Mouse (Mus musculus) liver, embryonic 16.5 days (tissue): ENCODE results near the gene Serpinb2. TPM values are rescaled to one million over a fixed set of nuclear protein-coding genes. Genes with fewer than 3 reads are reported as not detected.

Experiments used
- ATAC-seq: fragments of 200-750 bp; cut with Nextera tagmentation; 2 replicates; pipeline ENCODE4 v1.8.0; 2017; ENCODE audit warnings: low read depth, mild to moderate bottlenecking, moderate number of reproducible peaks, moderate library complexity
- H3K27ac ChIP-seq: fragments of 300-500 bp; sonication (generic); 2 replicates; pipeline ENCODE4 v1.5.1; 2014; ENCODE audit warnings: mild to moderate bottlenecking, low read length
- H3K27me3 ChIP-seq: fragments of 300-500 bp; sonication (generic); 2 replicates; pipeline ENCODE4 v1.6.1; 2014; ENCODE audit warnings: low read depth, low read length, mixed read lengths; ENCODE audit not compliant: control insufficient read depth, insufficient read depth
- H3K36me3 ChIP-seq: fragments of 300-500 bp; sonication (generic); 2 replicates; pipeline ENCODE4 v1.6.1; 2014; ENCODE audit warnings: mild to moderate bottlenecking; ENCODE audit not compliant: control insufficient read depth, insufficient read depth
- H3K4me1 ChIP-seq: fragments of 300-500 bp; sonication (generic); 2 replicates; pipeline ENCODE4 v1.6.1; 2014; ENCODE audit warnings: low read depth, low read length, mixed read lengths; ENCODE audit not compliant: control insufficient read depth
- H3K4me2 ChIP-seq: fragments of 300-500 bp; sonication (generic); 2 replicates; pipeline ENCODE4 v1.6.1; 2014; ENCODE audit warnings: low read depth, low read length, mixed read lengths
- H3K4me3 ChIP-seq: fragments of 300-500 bp; sonication (generic); 2 replicates; pipeline ENCODE4 v1.5.1; 2014; ENCODE audit warnings: low read depth, mild to moderate bottlenecking, low read length
- H3K9ac ChIP-seq: fragments of 300-500 bp; sonication (generic); 2 replicates; pipeline ENCODE4 v1.6.1; 2014; ENCODE audit warnings: low read depth, low read length
- H3K9me3 ChIP-seq: fragments of 300-500 bp; sonication (generic); replicated peaks from 2 replicates; pipeline ENCODE4 v1.6.1; 2016; ENCODE audit warnings: low read length; ENCODE audit not compliant: control insufficient read depth
- WGBS: fragments of 180-500 bp; shearing (Covaris S2); extraction: QIAGEN DNeasy Blood & Tissue Kit; methylation state at CpG from one replicate; pipeline ENCODE4 v1.1.7; 2014; ENCODE audit not compliant: insufficient replicate concordance; 5-methylcytosine and 5-hydroxymethylcytosine counted together
- polyA plus RNA-seq: library from polyadenylated mRNA; unstranded; fragments of >200 nt; fragmentation: Nextera tagmentation; extraction: Ambion mirVana; gene quantifications from 2 replicates; pipeline ENCODE4 v1.2.1, GENCODE M21; 2015

The Serpinb2 gene
- polyA plus RNA-seq, 1 experiment from 2014 or later = 2.1 TPM

DNA sequence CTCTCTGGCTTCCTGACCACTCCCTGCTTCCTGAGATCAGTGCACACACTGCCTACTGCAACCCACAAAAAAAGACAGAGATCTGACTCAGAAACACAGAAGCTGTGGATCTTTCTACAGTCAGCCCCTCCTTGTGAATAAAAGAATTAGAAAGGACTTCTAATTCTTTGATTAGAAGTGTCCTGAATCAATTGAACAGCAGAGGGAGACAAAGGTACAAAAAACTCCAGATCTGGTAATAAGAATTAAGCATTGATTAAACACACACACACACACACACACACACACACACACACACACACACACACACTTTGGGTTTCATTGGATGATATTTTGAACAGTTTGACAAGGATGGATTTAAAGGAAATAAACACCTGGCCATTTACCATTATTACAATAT is 54.4 kb downstream of the Serpinb2 start:
- Histone ChIP-seq H3K4me3 (no peak overlapping the region), H3K9ac (no peak overlapping the region), H3K36me3 (no peaks in the 10 kb centered on the region), H3K9me3 (no peaks in the 10 kb centered on the region), H3K27me3 (no peaks in the 10 kb centered on the region), H3K4me1 (no peaks in the 10 kb centered on the region), H3K27ac (no peak overlapping the region), H3K4me2 (no peak overlapping the region)
- ATAC-seq = no peak

DNA sequence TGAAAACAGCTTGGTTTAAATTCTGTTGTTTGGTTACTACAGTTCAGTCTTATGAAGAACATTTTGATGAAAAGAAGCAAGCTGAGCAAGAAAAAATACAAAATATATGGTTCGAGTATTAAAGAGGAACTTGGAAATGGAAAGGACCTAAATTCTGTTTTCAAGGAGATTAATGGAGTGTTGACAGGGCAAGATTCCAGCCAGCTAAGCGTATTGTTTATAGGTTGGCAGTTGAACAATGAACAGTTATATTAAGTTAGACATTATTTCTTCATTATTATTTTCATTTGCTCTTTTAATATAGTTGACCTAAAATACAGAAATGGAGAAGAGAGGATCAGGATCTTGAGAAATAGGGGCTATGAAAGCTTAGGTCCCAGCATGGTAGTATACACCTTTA is 64.9 kb downstream of the Serpinb2 start:
- 39% methylated on average over 2 of the region's 2 CpGs for WGBS
- Histone ChIP-seq H3K27ac (no peak overlapping the region), H3K4me2 (no peak overlapping the region), H3K4me3 (no peak overlapping the region), H3K36me3 (no peaks in the 10 kb centered on the region), H3K9me3 (no peaks in the 10 kb centered on the region), H3K9ac (no peak overlapping the region), H3K4me1 (no peaks in the 10 kb centered on the region), H3K27me3 (no peaks in the 10 kb centered on the region)
- ATAC-seq = no peak

DNA sequence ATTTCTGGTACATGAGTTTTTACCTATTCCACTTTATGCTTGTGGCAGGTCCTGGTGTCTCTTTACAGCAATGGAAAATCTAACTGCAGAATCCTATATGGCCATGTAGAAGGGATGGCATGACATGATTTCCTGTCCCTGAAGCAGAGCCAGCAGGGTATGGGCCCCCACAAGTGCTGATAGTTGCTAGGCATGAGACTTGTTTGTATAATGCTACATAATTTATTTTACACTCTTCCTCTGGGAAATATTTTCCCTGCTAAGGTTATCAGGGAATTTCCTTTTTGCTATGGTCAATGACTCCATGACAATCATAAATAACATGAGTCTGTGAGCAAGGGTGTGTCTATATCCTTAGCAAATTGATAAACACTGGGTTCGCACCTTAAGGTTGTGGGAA is 66.3 kb downstream of the Serpinb2 start:
- no peak overlapping the region for H3K4me2 ChIP-seq
- no peaks in the 10 kb centered on the region for H3K36me3 ChIP-seq
- H3K4me1 ChIP-seq = no peaks in the 10 kb centered on the region
- no peak overlapping the region for H3K4me3 ChIP-seq
- no peak for ATAC-seq
- no peaks in the 10 kb centered on the region for H3K9me3 ChIP-seq
- H3K27ac ChIP-seq = no peak overlapping the region
- WGBS = 48% methylated on average over 1 of the region's 1 CpGs
- H3K27me3 ChIP-seq = no peaks in the 10 kb centered on the region
- H3K9ac ChIP-seq = no peak overlapping the region

DNA sequence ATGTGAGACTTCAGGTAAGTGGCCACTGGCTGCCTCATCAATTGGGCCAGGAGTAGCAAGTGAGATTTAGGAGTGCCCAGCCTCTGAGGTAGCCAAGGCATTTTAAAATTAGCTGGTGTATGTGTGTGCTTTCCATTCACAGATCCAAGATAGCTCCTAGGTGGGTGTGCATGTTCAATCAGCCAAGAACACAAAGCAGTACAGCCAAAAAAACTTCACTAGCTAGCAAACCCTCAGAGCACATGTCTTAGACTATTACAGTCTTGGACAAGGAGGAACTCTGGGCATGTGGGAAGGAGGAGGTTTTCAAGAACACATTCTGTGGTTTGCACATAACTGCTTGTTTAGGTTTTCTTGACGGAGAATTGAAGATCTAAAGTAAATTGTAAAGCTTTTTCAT is 70.0 kb downstream of the Serpinb2 start:
- 33% methylated on average over 1 of the region's 1 CpGs for WGBS
- no peak overlapping the region for H3K27ac ChIP-seq
- H3K36me3 ChIP-seq = no peaks in the 10 kb centered on the region
- ATAC-seq = no peak
- H3K9me3 ChIP-seq = no peaks in the 10 kb centered on the region
- no peaks in the 10 kb centered on the region for H3K27me3 ChIP-seq
- H3K4me3 ChIP-seq = no peak overlapping the region
- H3K4me1 ChIP-seq = no peaks in the 10 kb centered on the region
- no peak overlapping the region for H3K9ac ChIP-seq
- H3K4me2 ChIP-seq = no peak overlapping the region

DNA sequence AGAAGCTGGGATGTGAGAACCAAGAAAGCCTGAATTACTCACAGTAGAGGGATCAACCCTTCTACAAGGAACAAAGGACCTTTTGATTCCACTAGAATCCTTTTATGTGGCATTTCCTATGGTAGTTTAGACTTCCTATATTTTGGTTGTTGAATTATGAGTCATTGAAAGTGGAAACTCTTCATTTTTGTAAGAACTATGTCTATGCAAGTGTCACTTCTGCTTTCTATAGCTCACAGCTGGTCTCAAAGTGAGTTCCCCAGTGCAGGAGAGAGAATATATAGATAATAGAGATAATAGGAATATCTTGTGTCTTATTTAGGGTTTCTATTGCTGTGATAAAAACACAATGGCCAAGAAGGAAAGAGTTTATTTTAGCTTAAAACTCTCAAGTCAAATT is 71.7 kb downstream of the Serpinb2 start:
- Histone ChIP-seq H3K9me3 (no peaks in the 10 kb centered on the region), H3K27ac (no peak overlapping the region), H3K4me1 (no peaks in the 10 kb centered on the region), H3K9ac (no peak overlapping the region), H3K27me3 (no peaks in the 10 kb centered on the region), H3K36me3 (no peaks in the 10 kb centered on the region), H3K4me3 (no peak overlapping the region), H3K4me2 (no peak overlapping the region)
- ATAC-seq = no peak

DNA sequence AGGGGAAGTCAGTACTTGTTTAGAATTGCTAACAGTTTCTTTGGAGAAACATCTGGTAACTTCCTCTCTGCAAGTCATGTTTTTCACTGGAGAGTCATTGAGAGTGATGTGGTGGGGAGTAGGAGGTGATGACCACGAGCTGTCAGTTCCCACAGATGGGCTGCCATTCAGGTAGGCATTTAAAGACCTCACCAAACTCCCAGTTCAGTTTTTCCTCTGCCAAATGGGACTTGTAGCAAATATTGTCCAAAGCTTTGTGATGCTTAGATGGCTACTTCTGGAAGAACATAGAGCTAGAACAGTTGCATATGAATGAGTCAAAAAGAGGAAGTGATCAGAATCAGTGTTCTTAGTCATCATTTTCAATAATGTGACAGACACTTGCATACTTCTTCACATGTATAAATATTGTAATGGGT is 72.7 kb downstream of the Serpinb2 start:
- no peak overlapping the region for H3K4me2 ChIP-seq
- no peaks in the 10 kb centered on the region for H3K4me1 ChIP-seq
- no peak overlapping the region for H3K27ac ChIP-seq
- no peaks in the 10 kb centered on the region for H3K9me3 ChIP-seq
- no peak overlapping the region for H3K9ac ChIP-seq
- no peaks in the 10 kb centered on the region for H3K27me3 ChIP-seq
- H3K4me3 ChIP-seq = no peak overlapping the region
- 5% methylated on average over 1 of the region's 1 CpGs for WGBS
- H3K36me3 ChIP-seq = no peaks in the 10 kb centered on the region
- ATAC-seq = no peak

DNA sequence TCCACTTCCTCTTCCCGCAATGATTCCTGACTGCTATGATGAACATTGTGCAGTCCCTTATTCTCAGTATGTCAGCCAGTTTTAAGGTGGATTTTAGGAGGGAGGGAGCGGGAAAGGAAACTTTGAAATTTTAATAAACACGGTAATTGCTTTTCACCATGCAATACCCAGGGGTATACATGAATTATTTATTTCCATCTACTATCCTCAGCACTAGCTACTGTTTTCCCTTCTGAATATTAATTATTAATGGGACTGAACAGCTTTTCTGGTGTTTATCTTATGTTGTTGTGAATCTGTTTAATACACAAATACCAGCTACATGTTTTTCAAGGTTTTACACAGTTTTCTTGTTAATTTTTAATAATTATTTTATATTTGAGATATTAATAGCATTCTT is 73.7 kb downstream of the Serpinb2 start:
- WGBS = 58% methylated on average over 3 of the region's 3 CpGs
- no peaks in the 10 kb centered on the region for H3K27me3 ChIP-seq
- no peak overlapping the region for H3K27ac ChIP-seq
- H3K9me3 ChIP-seq = no peaks in the 10 kb centered on the region
- H3K4me2 ChIP-seq = no peak overlapping the region
- no peaks in the 10 kb centered on the region for H3K4me1 ChIP-seq
- no peak overlapping the region for H3K4me3 ChIP-seq
- no peaks in the 10 kb centered on the region for H3K36me3 ChIP-seq
- no peak overlapping the region for H3K9ac ChIP-seq
- no peak for ATAC-seq

Other genes with a start within 250 kb of the Serpinb2 start
- not detected in 2 replicates for gene Serpinb3b, start 233.1 kb upstream of the Serpinb2 start, polyA plus RNA-seq
- gene Serpinb3c, start 233.1 kb upstream of the Serpinb2 start, polyA plus RNA-seq = not detected in 2 replicates
- not detected in 2 replicates for gene Serpinb11, start 150.2 kb upstream of the Serpinb2 start, polyA plus RNA-seq
- 0.14 TPM in 1 of 2 replicates, not detected in the other for gene Serpinb7, start 111.8 kb upstream of the Serpinb2 start, polyA plus RNA-seq
- 0.08 and 0.09 TPM in 2 replicates for gene Serpinb8, start 78.6 kb downstream of the Serpinb2 start, polyA plus RNA-seq